Mouse (Mus musculus) midbrain, embryonic 11.5 days (tissue): ENCODE results near the gene Rex1bd. TPM values are rescaled to one million over a fixed set of nuclear protein-coding genes. Genes with fewer than 3 reads are reported as not detected.

ENCODE experiments used
- ATAC-seq: fragments of 200-750 bp; cut with Nextera tagmentation; 2 replicates; pipeline ENCODE4 v1.8.0; 2017; ENCODE audit warnings: moderate TSS enrichment, moderate library complexity; ENCODE audit not compliant: low FRiP score
- DNase-seq: peaks from one replicate; pipeline ENCODE4 v3.0.0; 2015; ENCODE audit warnings: low spot score; ENCODE audit errors: missing footprints
- H3K27ac ChIP-seq: fragments of 300-500 bp; sonication (generic); 2 replicates; pipeline ENCODE4 v1.5.1; 2014; ENCODE audit warnings: low read depth, low read length
- H3K27me3 ChIP-seq: fragments of 300-500 bp; sonication (generic); 2 replicates; pipeline ENCODE4 v1.6.1; 2014; ENCODE audit warnings: mild to moderate bottlenecking, low read length, moderate library complexity, mixed read lengths; ENCODE audit not compliant: control insufficient read depth, insufficient read depth
- H3K36me3 ChIP-seq: fragments of 300-500 bp; sonication (generic); 2 replicates; pipeline ENCODE4 v1.6.1; 2014; ENCODE audit warnings: mild to moderate bottlenecking, low read length, moderate library complexity, mixed read lengths; ENCODE audit not compliant: control insufficient read depth, insufficient read depth
- H3K4me1 ChIP-seq: fragments of 300-500 bp; sonication (generic); 2 replicates; pipeline ENCODE4 v1.6.1; 2014; ENCODE audit warnings: low read length; ENCODE audit not compliant: control insufficient read depth, insufficient read depth
- H3K4me2 ChIP-seq: fragments of 300-500 bp; sonication (generic); 2 replicates; pipeline ENCODE4 v1.6.1; 2014; ENCODE audit warnings: mild to moderate bottlenecking, moderate library complexity
- H3K4me3 ChIP-seq: fragments of 300-500 bp; sonication (generic); 2 replicates; pipeline ENCODE4 v1.5.1; 2014; ENCODE audit warnings: low read depth, low read length
- H3K9ac ChIP-seq: fragments of 300-500 bp; sonication (generic); 2 replicates; pipeline ENCODE4 v1.6.1; 2014; ENCODE audit warnings: low read length
- H3K9me3 ChIP-seq: fragments of 300-500 bp; sonication (generic); 2 replicates; pipeline ENCODE4 v1.6.1; 2016; ENCODE audit warnings: low read length; ENCODE audit not compliant: control insufficient read depth
- WGBS: fragments of 180-500 bp; shearing (Covaris S2); extraction: QIAGEN DNeasy Blood & Tissue Kit; methylation state at CpG from one replicate; pipeline ENCODE4 v1.1.7; 2014; 5-methylcytosine and 5-hydroxymethylcytosine counted together
- polyA plus RNA-seq: library from polyadenylated mRNA; unstranded; fragments of >200 nt; fragmentation: Nextera tagmentation; extraction: Ambion mirVana; gene quantifications from 2 replicates; pipeline ENCODE4 v1.2.1, GENCODE M21; 2014

Gene Rex1bd
- polyA plus RNA-seq, 1 experiment from 2014 or later: 129 TPM

DNA sequence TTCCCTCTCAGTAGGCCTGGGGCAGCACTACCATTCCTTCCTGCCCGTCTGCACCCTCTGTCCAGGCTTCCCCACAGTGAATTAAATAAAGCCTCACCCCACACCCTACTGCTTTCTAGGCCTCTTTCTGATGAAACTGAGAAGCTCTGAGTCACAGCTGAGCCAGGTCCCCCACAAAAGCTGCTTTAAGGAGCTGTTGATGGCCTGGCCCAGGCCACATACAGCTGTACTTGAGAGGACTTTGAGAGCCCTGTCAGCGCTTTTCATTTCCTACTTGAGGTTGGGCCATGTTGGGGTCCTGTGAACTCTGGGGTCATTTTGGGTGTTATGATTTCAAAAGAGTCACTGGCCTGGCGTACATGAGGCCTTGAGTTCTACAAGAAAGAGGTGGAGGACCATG lies 28.7 kb upstream of the Rex1bd start:
- no peak for DNase-seq
- Histone ChIP-seq H3K27me3 (no peaks in the 10 kb centered on the region), H3K36me3 (peaks cover 19% of the 10 kb centered on the region; the same call in 1 of the 2 replicates), H3K4me3 (no peak overlapping the region), H3K9ac (no peak overlapping the region), H3K27ac (no peak overlapping the region), H3K4me2 (no peak overlapping the region), H3K9me3 (no peaks in the 10 kb centered on the region), H3K4me1 (peaks cover 9% of the 10 kb centered on the region)
- 93% methylated on average over 3 of the region's 3 CpGs for WGBS
- ATAC-seq: no peak

DNA sequence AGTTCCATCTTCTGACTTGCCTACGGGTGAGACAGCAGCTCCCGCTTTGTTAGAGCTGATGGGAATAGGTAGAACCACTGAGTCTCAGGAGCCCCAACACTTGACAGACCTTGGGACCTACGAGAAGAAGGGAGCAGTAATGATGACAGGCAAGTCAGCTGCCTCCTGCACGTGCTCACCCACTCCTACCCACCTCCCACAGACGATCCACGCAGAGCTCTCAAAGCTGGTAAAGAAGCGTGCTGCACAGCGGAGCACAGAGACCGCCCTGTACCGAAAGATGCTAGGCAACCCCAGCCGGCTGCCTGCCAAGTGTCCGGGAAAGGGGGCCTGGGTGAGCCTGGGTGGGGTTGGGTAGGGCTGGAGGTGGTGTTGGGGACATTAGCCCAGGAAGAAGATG lies 27.7 kb upstream of the Rex1bd start:
- Histone ChIP-seq H3K4me1 (peaks cover 6% of the 10 kb centered on the region), H3K27ac (no peak overlapping the region), H3K27me3 (no peaks in the 10 kb centered on the region), H3K9ac (no peak overlapping the region), H3K4me2 (no peak overlapping the region), H3K4me3 (no peak overlapping the region), H3K36me3 (peaks cover 21% of the 10 kb centered on the region; the same call in 1 of the 2 replicates), H3K9me3 (no peaks in the 10 kb centered on the region)
- DNase-seq (no peak), ATAC-seq (no peak)
- 94% methylated on average over 12 of the region's 12 CpGs for WGBS

DNA sequence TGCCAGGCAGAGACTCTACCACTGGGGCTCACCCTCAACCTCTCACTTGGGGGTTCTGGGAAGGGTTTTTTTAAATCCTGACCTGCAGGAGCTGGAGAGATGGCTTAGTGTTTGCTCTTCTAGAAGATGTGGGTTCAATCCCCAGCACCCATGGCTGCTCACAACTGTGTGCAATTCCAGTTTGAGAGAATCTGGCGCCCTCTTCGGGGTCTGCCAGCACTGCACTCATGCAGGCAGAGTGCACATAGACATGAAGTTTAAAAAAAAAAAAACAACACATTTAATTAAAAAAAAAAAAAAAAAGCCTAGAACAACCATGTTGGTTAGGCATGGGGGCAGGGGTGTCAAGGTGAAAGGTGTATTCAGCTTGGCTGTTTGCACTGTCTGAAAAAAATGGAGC lies 23.8 kb upstream of the Rex1bd start:
- DNase-seq: no peak
- WGBS: 98% methylated on average over 2 of the region's 2 CpGs
- peaks cover 17% of the 10 kb centered on the region; the same call in 1 of the 2 replicates for H3K36me3 ChIP-seq

DNA sequence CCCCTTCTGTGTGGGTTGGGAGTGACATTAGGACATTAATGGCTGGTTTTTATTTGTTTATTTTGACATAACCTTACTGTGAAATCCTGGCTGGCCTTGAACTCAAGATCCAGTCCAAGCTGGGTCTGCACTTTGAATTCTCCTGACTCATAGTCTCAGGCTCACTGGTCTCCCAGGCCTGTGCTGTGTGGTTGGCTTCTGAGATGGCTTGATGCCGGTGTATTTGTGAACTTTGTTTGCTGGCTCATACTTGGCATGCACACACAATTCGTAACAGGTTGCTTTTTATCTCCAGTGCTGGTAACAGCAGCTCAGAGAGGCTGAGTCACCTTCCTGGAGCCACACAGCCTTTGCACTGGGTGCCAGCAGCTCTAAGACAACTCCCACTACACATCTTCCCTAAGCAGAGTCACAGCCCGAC lies 23.2 kb upstream of the Rex1bd start:
- peaks cover 13% of the 10 kb centered on the region for H3K4me1 ChIP-seq
- 97% methylated on average over 3 of the region's 3 CpGs for WGBS
- H3K4me3 ChIP-seq: no peak overlapping the region
- no peak for DNase-seq
- H3K36me3 ChIP-seq: peaks cover 15% of the 10 kb centered on the region; the same call in 1 of the 2 replicates
- no peaks in the 10 kb centered on the region for H3K27me3 ChIP-seq
- no peak for ATAC-seq
- H3K9ac ChIP-seq: no peak overlapping the region
- H3K27ac ChIP-seq: no peak overlapping the region
- no peaks in the 10 kb centered on the region for H3K9me3 ChIP-seq
- no peak overlapping the region for H3K4me2 ChIP-seq

More for the DNA sequence above, 23.8 kb upstream of the Rex1bd start:
- H3K4me1 ChIP-seq: peaks cover 13% of the 10 kb centered on the region
- H3K27ac ChIP-seq: no peak overlapping the region
- no peak overlapping the region for H3K4me2 ChIP-seq
- H3K9me3 ChIP-seq: no peaks in the 10 kb centered on the region
- H3K9ac ChIP-seq: no peak overlapping the region
- no peak overlapping the region for H3K4me3 ChIP-seq
- no peak for ATAC-seq
- no peaks in the 10 kb centered on the region for H3K27me3 ChIP-seq

DNA sequence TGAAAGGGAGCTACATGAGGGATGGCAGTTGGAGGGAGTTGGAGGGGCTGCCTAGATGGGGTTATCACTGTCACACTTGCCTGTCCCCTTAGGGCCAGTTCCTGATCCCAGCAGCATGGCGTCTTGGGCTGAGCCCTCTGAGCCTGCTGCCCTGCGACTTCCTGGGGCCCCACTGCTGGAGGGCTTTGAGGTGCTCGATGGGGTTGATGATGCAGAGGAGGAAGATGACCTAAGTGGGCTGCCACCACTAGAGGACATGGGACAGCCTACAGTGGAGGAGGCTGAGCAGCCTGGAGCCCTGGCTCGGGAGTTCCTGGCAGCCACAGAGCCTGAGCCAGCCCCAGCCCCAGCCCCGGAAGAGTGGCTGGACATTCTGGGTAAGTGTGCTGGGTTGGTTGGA lies 22.7 kb upstream of the Rex1bd start:
- no peaks in the 10 kb centered on the region for H3K9me3 ChIP-seq
- H3K4me1 ChIP-seq: peaks cover 13% of the 10 kb centered on the region
- H3K27ac ChIP-seq: no peak overlapping the region
- H3K4me2 ChIP-seq: no peak overlapping the region
- peaks cover 13% of the 10 kb centered on the region; the same call in 1 of the 2 replicates for H3K36me3 ChIP-seq
- no peak for DNase-seq
- H3K4me3 ChIP-seq: no peak overlapping the region
- no peaks in the 10 kb centered on the region for H3K27me3 ChIP-seq
- no peak for ATAC-seq
- WGBS: 82% methylated on average over 5 of the region's 5 CpGs
- H3K9ac ChIP-seq: no peak overlapping the region

DNA sequence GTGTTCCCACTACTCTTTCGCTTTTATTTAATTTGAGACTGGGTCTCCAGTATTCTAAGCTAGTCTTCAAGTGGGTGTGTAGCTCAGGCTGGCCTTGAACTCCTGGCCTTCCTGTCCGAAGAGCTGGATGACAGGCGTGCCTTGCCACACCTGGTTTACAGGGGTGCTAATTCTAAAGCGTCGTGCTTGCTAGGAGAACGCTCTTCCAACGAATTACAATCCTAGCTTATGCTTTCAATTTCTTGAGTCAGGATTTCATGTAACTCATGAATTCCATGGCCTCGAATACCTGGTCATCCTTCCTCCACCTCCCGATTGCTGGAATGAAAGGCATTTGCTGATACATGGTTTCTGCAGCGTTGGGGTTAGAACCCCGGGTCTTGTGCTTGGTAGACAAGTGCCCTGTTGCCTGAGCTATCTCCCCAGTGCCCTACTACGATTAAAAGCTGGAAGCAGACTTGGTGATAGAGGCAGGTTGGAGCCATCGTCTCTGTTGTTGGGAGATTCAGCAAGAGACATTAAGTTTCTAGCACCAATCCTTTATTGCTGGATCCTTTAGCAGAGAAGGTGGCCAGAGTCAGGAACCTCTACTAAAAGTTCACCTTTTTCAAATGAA lies 21.7 kb upstream of the Rex1bd start:
- peaks cover 13% of the 10 kb centered on the region for H3K4me1 ChIP-seq
- H3K9ac ChIP-seq: peak overlapping the region; percentile 96
- no peak overlapping the region; the same call in 1 of the 2 replicates for H3K27ac ChIP-seq
- H3K36me3 ChIP-seq: peaks cover 13% of the 10 kb centered on the region; the same call in 1 of the 2 replicates
- ATAC-seq (no peak), DNase-seq (peak; percentile 91)
- peak overlapping the region; percentile 87 for H3K4me3 ChIP-seq
- WGBS: 38% methylated on average over 13 of the region's 13 CpGs
- peak overlapping the region; percentile 88 for H3K4me2 ChIP-seq
- H3K9me3 ChIP-seq: no peaks in the 10 kb centered on the region
- H3K27me3 ChIP-seq: no peaks in the 10 kb centered on the region

DNA sequence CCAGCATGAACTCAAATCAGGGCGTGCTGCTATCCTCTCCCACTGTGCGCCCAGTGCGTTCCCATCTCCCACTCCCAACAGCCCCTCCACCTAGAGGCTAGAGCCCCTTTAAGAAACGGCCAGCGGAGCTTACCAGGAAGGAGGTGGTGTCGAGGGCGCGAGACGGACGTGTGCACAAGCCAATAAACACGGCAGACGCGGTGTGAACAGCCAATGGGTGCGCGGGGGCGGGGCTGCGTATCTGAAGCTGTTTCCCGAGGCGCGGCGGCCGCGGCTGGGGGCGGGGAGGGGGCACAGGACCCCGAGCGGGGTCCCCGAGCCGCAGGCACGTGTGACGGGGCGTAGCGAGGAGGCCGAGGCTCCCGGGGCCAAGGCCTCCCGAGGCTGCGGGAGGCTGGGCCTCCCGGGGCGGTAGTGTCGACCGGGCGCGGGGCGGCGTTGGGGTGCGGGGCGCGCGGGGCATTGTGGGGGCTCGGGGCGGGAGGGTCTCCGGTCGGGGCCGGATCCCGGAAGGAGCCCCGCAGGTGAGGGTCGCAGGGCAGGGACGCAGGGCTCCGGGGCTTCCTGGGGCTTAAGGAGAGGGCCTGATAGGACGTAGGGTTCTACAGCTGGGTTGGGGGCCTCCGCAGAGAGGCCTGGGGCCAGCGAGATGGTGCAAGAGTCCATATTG lies 21.1 kb upstream of the Rex1bd start, which contains the start of the genes Fkbp8 and Kxd1:
Fkbp8 (plus strand) TSS at position 213 of the 670 bp plus-strand sequence.
Kxd1 (minus strand) TSS at position 445 of the 670 bp plus-strand sequence.
- under 1% methylated on average over 61 of the region's 61 CpGs for WGBS
- Histone ChIP-seq H3K4me1 (peaks cover 13% of the 10 kb centered on the region), H3K36me3 (peaks cover 11% of the 10 kb centered on the region; the same call in 1 of the 2 replicates), H3K4me2 (peak within 1 kb of the TSS; percentile 88), H3K4me3 (peak within 1 kb of the TSS; percentile 87), H3K27ac (peak within 1 kb of the TSS; percentile 77), H3K9me3 (no peaks in the 10 kb centered on the region), H3K27me3 (no peaks in the 10 kb centered on the region), H3K9ac (peak within 1 kb of the TSS; percentile 96)
- DNase-seq (peak; percentile 100), ATAC-seq (peak; percentile 96)

DNA sequence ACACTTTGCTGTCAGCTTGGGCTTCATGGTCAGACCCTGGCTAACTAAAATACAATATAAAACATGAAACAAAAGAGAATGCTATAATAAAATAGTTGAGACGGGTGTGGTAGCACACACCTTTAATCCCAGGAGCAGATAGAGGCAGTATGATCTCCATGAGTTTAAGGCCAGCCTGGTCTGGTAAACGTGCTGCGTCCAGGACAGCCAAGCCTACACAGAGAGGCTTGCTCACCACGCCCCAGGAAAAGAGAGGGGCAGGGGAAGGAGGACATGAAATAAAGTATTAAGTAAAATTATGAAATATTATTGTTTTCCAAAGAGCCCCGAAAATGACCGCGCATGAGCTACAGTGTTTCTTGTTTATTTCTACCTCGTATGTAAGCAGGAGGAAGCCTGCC lies 20.6 kb upstream of the Rex1bd start:
- H3K27ac ChIP-seq: no peak overlapping the region
- H3K27me3 ChIP-seq: no peaks in the 10 kb centered on the region
- WGBS: 3% methylated on average over 8 of the region's 8 CpGs
- no peak for ATAC-seq
- H3K36me3 ChIP-seq: peaks cover 7% of the 10 kb centered on the region; the same call in 1 of the 2 replicates
- no peaks in the 10 kb centered on the region for H3K9me3 ChIP-seq
- H3K9ac ChIP-seq: peak overlapping the region; percentile 96
- peaks cover 17% of the 10 kb centered on the region for H3K4me1 ChIP-seq
- peak overlapping the region; percentile 87 for H3K4me3 ChIP-seq
- peak overlapping the region; percentile 88 for H3K4me2 ChIP-seq
- DNase-seq: no peak
